Mouse (Mus musculus): ENCODE results near the gene Tmcc3. TPM values are rescaled to one million over a fixed set of nuclear protein-coding genes. Genes with fewer than 3 reads are reported as not detected.
"Not testable (repeated sequence)": the region's sequence is repeated elsewhere in the genome, so short reads cannot be mapped to it uniquely, and the experiment has no call there.

The Tmcc3 gene
- polyA plus RNA-seq, 1 experiment from 2014 or later, result 5.3 TPM

DNA sequence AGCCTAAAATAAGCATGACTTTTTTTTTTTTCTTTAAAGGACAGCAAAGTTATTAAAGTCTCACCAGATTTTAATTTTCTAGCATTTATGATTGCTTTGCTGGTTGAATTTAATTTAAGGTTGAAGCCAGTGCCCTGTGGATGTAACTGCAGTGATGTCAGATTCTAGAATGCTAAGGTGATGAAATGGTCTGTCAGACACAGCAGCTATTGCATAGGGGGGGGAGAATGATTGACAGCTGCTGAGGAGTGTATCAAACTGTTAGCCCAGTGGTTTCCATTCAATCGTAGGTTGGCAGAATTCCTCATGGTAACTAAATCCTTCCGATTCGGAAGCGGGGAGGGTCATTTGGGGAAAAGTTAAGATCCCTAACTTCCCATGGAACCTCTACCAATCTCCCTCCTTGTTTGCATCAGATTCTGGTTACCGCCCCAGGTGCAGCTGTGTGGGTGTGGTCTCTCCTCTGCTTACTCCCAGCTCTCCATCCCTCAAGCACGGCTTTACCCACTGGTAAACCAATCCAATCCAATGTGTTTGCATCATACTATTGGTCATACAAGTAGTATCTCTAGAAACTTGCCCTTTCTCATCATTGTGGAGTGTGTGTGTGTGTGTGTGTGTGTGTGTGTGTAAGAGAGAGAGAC is 221.5 kb downstream of the Tmcc3 start:
- Histone ChIP-seq H3K27me3 (no peaks in the 10 kb centered on the region), H3K36me3 (replicated peaks) (no peaks in the 10 kb centered on the region), H3K4me3 (replicated peaks) (no peak overlapping the region), H3K9me3 (no peaks in the 10 kb centered on the region), H3K4me1 (0 out of 2 replicates have a peak, but pooled peaks cover 5% of the 10 kb centered on the region), H3K9ac (no peak overlapping the region), H3K27ac (no peak overlapping the region), H3K4me2 (no peak overlapping the region)
- 80% methylated on average over 6 of the region's 6 CpGs for WGBS
- ATAC-seq (ENCODE audit: low FRiP score), result no peak

DNA sequence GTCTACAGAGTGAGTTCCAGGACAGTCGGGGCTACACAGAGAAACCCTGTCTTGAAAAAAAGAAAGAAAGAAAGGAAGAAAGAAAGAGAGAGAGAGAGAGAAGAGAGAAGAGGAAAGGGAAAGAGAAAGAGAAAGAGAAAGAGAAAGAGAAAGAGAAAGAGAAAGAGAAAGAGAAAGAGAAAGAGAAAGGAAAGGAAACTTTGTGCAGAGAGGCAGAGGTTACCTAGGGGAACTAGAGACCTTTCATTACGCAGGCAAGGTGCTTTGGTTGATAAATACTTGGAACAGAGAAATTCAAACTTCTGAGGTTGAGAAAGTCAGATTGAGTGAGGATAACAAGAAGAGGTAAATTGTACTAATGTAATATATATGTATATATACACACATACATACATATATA is 226.9 kb downstream of the Tmcc3 start:
- not testable (repeated sequence) for H3K9ac ChIP-seq; H3K9me3 ChIP-seq; H3K4me3 ChIP-seq (replicated peaks); ATAC-seq (ENCODE audit: low FRiP score); H3K36me3 ChIP-seq (replicated peaks); H3K4me2 ChIP-seq; H3K27me3 ChIP-seq; H3K4me1 ChIP-seq; H3K27ac ChIP-seq
- WGBS, result 92% methylated on average over 2 of the region's 2 CpGs

- Histone ChIP-seq H3K27me3 (no peaks in the 10 kb centered on the region), H3K4me2 (no peak overlapping the region), H3K27ac (no peak overlapping the region), H3K9me3 (0 out of 2 replicates have a peak, but pooled peaks cover 8% of the 10 kb centered on the region), H3K9ac (no peak overlapping the region), H3K4me1 (peaks cover 15% of the 10 kb centered on the region), H3K4me3 (replicated peaks) (no peak overlapping the region), H3K36me3 (replicated peaks) (no peaks in the 10 kb centered on the region)
- 79% methylated on average over 4 of the region's 4 CpGs for WGBS
- no peak for ATAC-seq (ENCODE audit: low FRiP score)
Measured at GRCm38 (mm10) chr10:94540241-94540640, 228.5 kb downstream of the Tmcc3 start.

- no peak overlapping the region for H3K9ac ChIP-seq
- no peak overlapping the region for H3K27ac ChIP-seq
- no peak overlapping the region for H3K4me2 ChIP-seq
- H3K4me3 ChIP-seq (replicated peaks), result no peak overlapping the region
- WGBS, result 56% methylated on average over 8 of the region's 8 CpGs
- H3K27me3 ChIP-seq, result no peaks in the 10 kb centered on the region
- no peaks in the 10 kb centered on the region for H3K36me3 ChIP-seq (replicated peaks)
- 0 out of 2 replicates have a peak, but pooled peaks cover 8% of the 10 kb centered on the region for H3K9me3 ChIP-seq
- peaks cover 25% of the 10 kb centered on the region for H3K4me1 ChIP-seq
- ATAC-seq (ENCODE audit: low FRiP score), result no peak
Measured at GRCm38 (mm10) chr10:94543956-94544355, 232.2 kb downstream of the Tmcc3 start.

GRCm38 (mm10) chr10:94544803-94545202 is 233.1 kb downstream of the Tmcc3 start:
- 16% methylated on average over 8 of the region's 8 CpGs for WGBS
- Histone ChIP-seq H3K27ac (no peak overlapping the region), H3K9ac (no peak overlapping the region), H3K9me3 (0 out of 2 replicates have a peak, but pooled peaks cover 8% of the 10 kb centered on the region), H3K4me2 (peak overlapping the region; percentile 45; the same call in 1 of the 2 replicates), H3K27me3 (no peaks in the 10 kb centered on the region), H3K4me3 (replicated peaks) (no peak overlapping the region), H3K36me3 (replicated peaks) (no peaks in the 10 kb centered on the region), H3K4me1 (peaks cover 28% of the 10 kb centered on the region)
- ATAC-seq (ENCODE audit: low FRiP score), result 0 out of 2 replicates have a peak, but pooled peaks have one; percentile 7

DNA sequence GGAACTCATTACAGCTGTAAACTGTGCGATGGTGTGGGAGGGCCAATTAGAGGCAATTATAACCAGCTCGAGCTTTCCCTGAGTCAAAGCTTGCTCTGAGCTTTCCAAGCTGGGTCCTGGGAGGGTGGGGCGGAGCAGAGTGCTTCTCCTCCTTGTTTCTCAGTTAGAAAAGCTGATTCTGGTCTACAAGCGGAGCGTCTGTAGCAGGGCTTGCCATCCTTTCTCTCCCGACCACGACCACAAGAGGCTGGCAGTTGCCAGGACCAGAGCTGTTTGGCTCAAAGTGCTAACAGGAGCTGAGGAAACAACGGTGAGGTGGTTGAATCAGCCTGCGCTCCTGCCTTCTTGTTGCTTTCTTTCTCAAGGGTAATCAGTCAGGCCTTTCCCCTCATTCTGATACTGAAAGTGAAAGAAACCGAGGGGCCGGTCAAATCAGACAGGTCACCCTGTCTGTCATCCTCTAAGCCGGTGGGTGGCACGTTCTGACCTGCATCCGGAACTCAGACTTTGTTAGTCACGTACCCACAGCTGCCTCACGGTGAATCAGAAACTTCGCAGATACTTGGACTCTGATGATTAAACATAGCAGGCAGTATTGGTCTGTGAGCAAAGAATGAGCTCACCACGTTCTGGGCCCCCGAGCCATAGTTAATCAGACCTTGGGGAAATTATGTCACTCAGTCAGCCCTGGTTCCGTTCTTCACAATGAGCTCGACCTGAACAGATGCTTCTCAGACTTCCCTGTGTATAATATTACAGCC is 233.7 kb downstream of the Tmcc3 start:
- 22% methylated on average over 21 of the region's 21 CpGs for WGBS
- peak overlapping the region; percentile 48 for H3K27ac ChIP-seq
- peak overlapping the region; percentile 45 for H3K4me2 ChIP-seq
- no peaks in the 10 kb centered on the region for H3K36me3 ChIP-seq (replicated peaks)
- ATAC-seq (ENCODE audit: low FRiP score), result peak; percentile 84
- 0 out of 2 replicates have a peak, but pooled peaks cover 8% of the 10 kb centered on the region for H3K9me3 ChIP-seq
- peaks cover 33% of the 10 kb centered on the region for H3K4me1 ChIP-seq
- H3K4me3 ChIP-seq (replicated peaks), result peak overlapping the region; percentile 15
- H3K9ac ChIP-seq, result peak overlapping the region; percentile 25; the same call in 1 of the 2 replicates
- no peaks in the 10 kb centered on the region for H3K27me3 ChIP-seq

DNA sequence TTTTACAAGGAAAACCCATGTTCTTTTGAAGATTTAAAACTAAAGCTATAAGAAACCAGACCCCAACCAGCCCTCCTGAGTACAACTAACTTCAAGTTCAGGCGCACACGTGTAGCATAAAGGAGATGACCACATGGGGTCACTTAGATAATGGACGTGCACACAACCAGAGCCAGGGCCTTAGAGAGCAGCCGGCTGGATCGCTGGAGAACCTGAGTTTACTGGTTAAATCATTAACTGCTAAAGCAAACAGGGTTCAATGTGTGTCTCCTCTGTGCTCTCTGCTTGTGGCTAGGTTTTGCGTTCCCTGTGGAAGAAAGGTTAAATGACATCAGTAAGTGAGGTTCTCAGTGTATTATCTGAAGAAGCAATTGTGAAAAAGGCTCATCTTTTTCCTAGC is 234.9 kb downstream of the Tmcc3 start:
- no peaks in the 10 kb centered on the region for H3K27me3 ChIP-seq
- peaks cover 37% of the 10 kb centered on the region for H3K4me1 ChIP-seq
- H3K9me3 ChIP-seq, result 0 out of 2 replicates have a peak, but pooled peaks cover 3% of the 10 kb centered on the region
- whole genome bisulfite sequencing, result 70% methylated on average over 6 of the region's 6 CpGs
- no peak overlapping the region for H3K4me2 ChIP-seq
- H3K27ac ChIP-seq, result no peak overlapping the region
- no peak overlapping the region for H3K4me3 ChIP-seq (replicated peaks)
- H3K36me3 ChIP-seq (replicated peaks), result no peaks in the 10 kb centered on the region
- ATAC-seq (ENCODE audit: low FRiP score), result no peak
- H3K9ac ChIP-seq, result no peak overlapping the region

- H3K9ac ChIP-seq, result no peak overlapping the region
- no peak for ATAC-seq (ENCODE audit: low FRiP score)
Measured at GRCm38 (mm10) chr10:94549511-94550232, 237.9 kb downstream of the Tmcc3 start.

DNA sequence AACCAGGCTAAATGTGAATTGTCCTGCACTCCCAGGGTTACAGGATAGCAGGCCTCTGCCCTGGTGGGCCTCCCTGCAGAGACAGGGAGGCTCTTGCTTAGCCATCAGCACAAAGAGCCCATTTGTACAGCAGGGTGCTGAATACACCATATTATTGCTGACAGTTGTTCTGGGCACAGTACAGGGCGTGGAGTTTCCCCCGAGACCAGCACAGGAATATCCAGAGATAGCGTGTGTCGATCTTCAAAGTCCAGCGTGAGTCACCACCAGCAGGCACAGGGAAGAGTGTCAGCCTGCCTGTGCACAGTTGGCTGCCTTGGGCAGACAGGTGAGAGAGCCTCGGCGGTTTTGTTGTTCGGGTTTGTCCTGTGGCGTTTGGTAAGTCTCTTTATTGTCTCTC is 238.9 kb downstream of the Tmcc3 start:
- no peak overlapping the region for H3K27ac ChIP-seq
- ATAC-seq (ENCODE audit: low FRiP score), result no peak
- peaks cover 18% of the 10 kb centered on the region for H3K4me1 ChIP-seq
- no peak overlapping the region for H3K4me3 ChIP-seq (replicated peaks)
- 67% methylated on average over 9 of the region's 9 CpGs for WGBS
- H3K9me3 ChIP-seq, result no peaks in the 10 kb centered on the region
- H3K9ac ChIP-seq, result no peak overlapping the region
- no peak overlapping the region for H3K4me2 ChIP-seq
- no peaks in the 10 kb centered on the region for H3K27me3 ChIP-seq
- H3K36me3 ChIP-seq (replicated peaks), result no peaks in the 10 kb centered on the region

More at GRCm38 (mm10) chr10:94549511-94550232, 237.9 kb downstream of the Tmcc3 start:
- no peaks in the 10 kb centered on the region for H3K9me3 ChIP-seq
- peaks cover 27% of the 10 kb centered on the region for H3K4me1 ChIP-seq
- no peak overlapping the region for H3K27ac ChIP-seq
- no peak overlapping the region for H3K4me2 ChIP-seq
- H3K27me3 ChIP-seq, result no peaks in the 10 kb centered on the region
- 50% methylated on average over 4 of the region's 4 CpGs for WGBS
- no peak overlapping the region for H3K4me3 ChIP-seq (replicated peaks)
- H3K36me3 ChIP-seq (replicated peaks), result no peaks in the 10 kb centered on the region

DNA sequence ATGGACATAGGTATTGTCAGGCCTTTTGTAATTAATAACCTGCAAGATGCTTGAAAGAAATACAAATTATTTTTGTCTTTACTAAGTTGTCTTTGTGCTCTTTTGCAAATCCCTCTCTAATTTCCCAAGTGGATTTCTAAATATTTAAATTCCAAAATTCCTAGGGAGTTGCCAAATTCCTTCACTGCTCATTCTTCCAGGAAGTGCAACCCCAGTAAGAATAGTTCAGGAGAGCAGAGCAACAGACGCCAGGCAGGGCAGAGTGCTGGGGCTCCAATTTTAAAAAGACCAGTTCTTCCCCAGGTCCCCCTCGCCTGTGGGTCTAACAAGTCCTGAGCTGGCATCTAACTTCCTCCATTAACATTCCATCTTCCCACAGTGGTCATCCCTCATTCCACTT is 239.3 kb downstream of the Tmcc3 start:
- ATAC-seq (ENCODE audit: low FRiP score), result no peak
- peaks cover 13% of the 10 kb centered on the region for H3K4me1 ChIP-seq
- no peaks in the 10 kb centered on the region for H3K27me3 ChIP-seq
- H3K4me3 ChIP-seq (replicated peaks), result no peak overlapping the region
- H3K4me2 ChIP-seq, result no peak overlapping the region
- H3K9ac ChIP-seq, result no peak overlapping the region
- no peaks in the 10 kb centered on the region for H3K36me3 ChIP-seq (replicated peaks)
- H3K9me3 ChIP-seq, result no peaks in the 10 kb centered on the region
- H3K27ac ChIP-seq, result no peak overlapping the region
- 62% methylated on average over 2 of the region's 2 CpGs for WGBS

GRCm38 (mm10) chr10:94551511-94551910 is 239.8 kb downstream of the Tmcc3 start:
- 91% methylated on average over 6 of the region's 6 CpGs for WGBS
- ATAC-seq (ENCODE audit: low FRiP score), result no peak
- Histone ChIP-seq H3K4me3 (replicated peaks) (no peak overlapping the region), H3K4me2 (no peak overlapping the region), H3K9me3 (no peaks in the 10 kb centered on the region), H3K36me3 (replicated peaks) (no peaks in the 10 kb centered on the region), H3K9ac (no peak overlapping the region), H3K27ac (no peak overlapping the region), H3K4me1 (peaks cover 12% of the 10 kb centered on the region), H3K27me3 (no peaks in the 10 kb centered on the region)

DNA sequence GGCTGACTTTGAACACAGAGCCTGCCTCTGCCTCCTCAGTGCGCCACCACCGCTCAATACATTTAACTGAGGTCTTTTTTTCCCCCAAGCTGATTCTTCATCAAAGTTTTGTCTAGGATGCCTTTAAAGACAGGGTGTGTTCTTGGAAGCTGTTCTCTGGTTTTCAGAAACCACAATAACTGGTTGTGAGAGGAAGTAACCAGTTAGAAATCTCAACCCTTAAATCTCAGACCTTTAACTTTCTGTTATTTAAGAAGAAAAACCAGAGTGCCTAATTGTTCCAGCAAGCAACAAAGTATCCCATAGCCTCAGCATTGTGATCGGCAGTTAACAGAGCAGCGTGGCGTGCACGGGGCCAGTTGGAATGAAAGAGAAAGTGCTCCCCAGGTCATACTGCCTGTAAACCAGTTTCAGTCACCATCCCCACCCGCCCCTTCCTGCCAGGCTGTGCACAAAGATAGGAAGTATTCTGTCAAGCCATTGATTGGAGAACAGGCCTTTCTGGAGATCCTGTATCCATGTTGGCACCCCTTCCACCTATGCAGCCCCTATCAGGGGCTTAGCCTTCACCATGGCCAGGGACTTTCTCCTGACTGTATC is 240.3 kb downstream of the Tmcc3 start:
- Histone ChIP-seq H3K9me3 (no peaks in the 10 kb centered on the region), H3K27me3 (no peaks in the 10 kb centered on the region), H3K9ac (no peak overlapping the region), H3K4me2 (no peak overlapping the region), H3K4me1 (peaks cover 12% of the 10 kb centered on the region), H3K27ac (no peak overlapping the region), H3K4me3 (replicated peaks) (no peak overlapping the region), H3K36me3 (replicated peaks) (no peaks in the 10 kb centered on the region)
- WGBS, result 70% methylated on average over 7 of the region's 7 CpGs
- no peak for ATAC-seq (ENCODE audit: low FRiP score)

All from forebrain, embryonic 12.5 days (tissue).